Mouse (Mus musculus) heart, postnatal 14 days (tissue): ENCODE measurements around the gene Palm2. TPM values are rescaled to one million over a fixed set of nuclear protein-coding genes. Genes with fewer than 3 reads are reported as not detected.

Source experiments
- DNase-seq, 2 experiments: peaks; one replicate each; pipeline ENCODE4 v3.0.0; 2021 to 2022
- intact Hi-C: fragments of 180-260 bp; cut with DNase I; formaldehyde crosslinking; loops from one replicate; pipeline ENCODE4 v1.15.1; 2025
- total RNA-seq, 2 experiments: library from RNA; stranded (reverse); gene quantifications; 2 replicates each; pipeline ENCODE4 v1.2.3; 2021

Gene Palm2
- total RNA-seq, 2 experiments from 2014 or later: 13.9 to 18.2 TPM

- intact Hi-C loops: no loop called here
- no peak for DNase-seq
These were observed 79.3 kb downstream of the Palm2 start for GRCm38 (mm10) chr4:57513241-57513933.

- intact Hi-C loops: no loop called here
- no peak for DNase-seq
These were observed 80.2 kb downstream of the Palm2 start for GRCm38 (mm10) chr4:57514003-57514937.

- no peak for DNase-seq
- intact Hi-C loops: no loop called here
These were observed 81.3 kb downstream of the Palm2 start for GRCm38 (mm10) chr4:57515356-57515755.

GRCm38 (mm10) chr4:57523456-57523855 lies 89.4 kb downstream of the Palm2 start:
- DNase-seq: no peak
- intact Hi-C loops: no loop called here

GRCm38 (mm10) chr4:57524461-57524860 lies 90.4 kb downstream of the Palm2 start:
- intact Hi-C loops: no loop called here
- peak; percentile 31 to 45 for DNase-seq

- peak; percentile 7 to 19 for DNase-seq
These were observed 91.4 kb downstream of the Palm2 start for GRCm38 (mm10) chr4:57525221-57526011.

GRCm38 (mm10) chr4:57528296-57528695 lies 94.2 kb downstream of the Palm2 start:
- DNase-seq: no peak
- intact Hi-C loops: no loop called here

More at GRCm38 (mm10) chr4:57525221-57526011, 91.4 kb downstream of the Palm2 start:
- intact Hi-C loops: no loop called here

GRCm38 (mm10) chr4:57533686-57534085 lies 99.6 kb downstream of the Palm2 start:
- no peak for DNase-seq
- intact Hi-C loops: no loop called here

- intact Hi-C loops: no loop called here
- DNase-seq: peak; percentile 8 to 10
These were observed 100.2 kb downstream of the Palm2 start for GRCm38 (mm10) chr4:57534232-57534631.

- DNase-seq: no peak
- intact Hi-C loops: no loop called here
These were observed 101.0 kb downstream of the Palm2 start for GRCm38 (mm10) chr4:57535087-57535486.

GRCm38 (mm10) chr4:57538029-57538688 lies 104.1 kb downstream of the Palm2 start:
- peak in 1 of 2 experiments; percentile 25 for DNase-seq
- intact Hi-C loops: no loop called here

GRCm38 (mm10) chr4:57543692-57544256 lies 109.7 kb downstream of the Palm2 start:
- DNase-seq: no peak
- intact Hi-C loops: no loop called here

- intact Hi-C loops: no loop called here
- DNase-seq: no peak
These were observed 113.7 kb downstream of the Palm2 start for GRCm38 (mm10) chr4:57547785-57548184.

GRCm38 (mm10) chr4:57550216-57550615 lies 116.2 kb downstream of the Palm2 start:
- intact Hi-C loops: no loop called here
- no peak for DNase-seq

- intact Hi-C loops: no loop called here
These were observed 123.1 kb downstream of the Palm2 start for GRCm38 (mm10) chr4:57557102-57557501.

GRCm38 (mm10) chr4:57559438-57559837 lies 125.4 kb downstream of the Palm2 start:
- intact Hi-C loops: no loop called here
- no peak for DNase-seq

More at GRCm38 (mm10) chr4:57557102-57557501, 123.1 kb downstream of the Palm2 start:
- DNase-seq: no peak

GRCm38 (mm10) chr4:57560010-57560409 lies 126.0 kb downstream of the Palm2 start:
- DNase-seq: no peak
- intact Hi-C loops: no loop called here

- DNase-seq: peak; percentile 13 to 40
These were observed 127.0 kb downstream of the Palm2 start for GRCm38 (mm10) chr4:57561055-57561454.

GRCm38 (mm10) chr4:57565283-57565682 lies 131.2 kb downstream of the Palm2 start:
- no peak for DNase-seq
- intact Hi-C loops: no loop called here

More at GRCm38 (mm10) chr4:57561055-57561454, 127.0 kb downstream of the Palm2 start:
- intact Hi-C loops: no loop called here

GRCm38 (mm10) chr4:57565811-57566210 lies 131.8 kb downstream of the Palm2 start:
- DNase-seq: no peak
- intact Hi-C loops: no loop called here
